Mouse (Mus musculus): ENCODE data around the gene Npl. TPM values are rescaled to one million over a fixed set of nuclear protein-coding genes. Genes with fewer than 3 reads are reported as not detected.
A peak's percentile ranks its signal among the peaks of the same experiment; 100 is the strongest.

Npl gene
- total RNA-seq (2021), result 1 to 10 TPM; 3.8 to 6.1 TPM

DNA sequence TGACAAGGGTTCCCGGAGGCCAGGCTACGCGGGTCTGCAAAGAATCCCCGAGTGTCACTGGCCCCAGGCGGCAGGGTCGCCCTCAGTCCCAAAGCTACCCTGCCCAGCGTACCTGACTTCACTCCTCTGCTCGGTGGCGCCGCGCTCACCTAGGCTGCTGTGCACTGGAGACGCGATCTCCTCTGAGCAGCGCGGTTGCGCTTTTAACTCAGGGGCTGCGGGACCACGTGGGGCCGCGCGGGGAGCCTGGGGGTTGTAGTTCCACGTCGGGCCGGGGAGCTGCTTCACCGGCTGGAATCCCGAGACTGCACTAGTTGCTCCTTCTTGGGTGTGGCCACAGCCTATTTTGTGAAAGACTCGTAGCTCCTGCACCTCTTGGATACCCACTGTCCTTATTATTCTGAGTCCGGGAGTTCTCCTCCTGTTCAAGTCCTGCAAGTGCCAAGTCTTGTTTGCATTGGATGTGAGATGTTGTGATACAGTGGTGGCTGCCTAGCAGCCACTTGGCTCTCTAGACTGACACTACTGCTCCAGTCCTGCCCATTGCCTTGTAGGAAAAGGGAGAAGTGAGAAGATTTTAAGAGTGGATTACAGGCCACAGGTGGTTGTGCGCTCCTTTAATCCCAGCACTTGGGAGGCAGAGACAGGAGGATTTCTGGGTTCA, at the start of gene Npl:
Gene Npl (minus strand): TSS at position 510 of the 664 bp plus-strand sequence.
- peak; percentile 75 to 80 for DNase-seq (ENCODE audit: low spot score in 2 of 2)

DNA sequence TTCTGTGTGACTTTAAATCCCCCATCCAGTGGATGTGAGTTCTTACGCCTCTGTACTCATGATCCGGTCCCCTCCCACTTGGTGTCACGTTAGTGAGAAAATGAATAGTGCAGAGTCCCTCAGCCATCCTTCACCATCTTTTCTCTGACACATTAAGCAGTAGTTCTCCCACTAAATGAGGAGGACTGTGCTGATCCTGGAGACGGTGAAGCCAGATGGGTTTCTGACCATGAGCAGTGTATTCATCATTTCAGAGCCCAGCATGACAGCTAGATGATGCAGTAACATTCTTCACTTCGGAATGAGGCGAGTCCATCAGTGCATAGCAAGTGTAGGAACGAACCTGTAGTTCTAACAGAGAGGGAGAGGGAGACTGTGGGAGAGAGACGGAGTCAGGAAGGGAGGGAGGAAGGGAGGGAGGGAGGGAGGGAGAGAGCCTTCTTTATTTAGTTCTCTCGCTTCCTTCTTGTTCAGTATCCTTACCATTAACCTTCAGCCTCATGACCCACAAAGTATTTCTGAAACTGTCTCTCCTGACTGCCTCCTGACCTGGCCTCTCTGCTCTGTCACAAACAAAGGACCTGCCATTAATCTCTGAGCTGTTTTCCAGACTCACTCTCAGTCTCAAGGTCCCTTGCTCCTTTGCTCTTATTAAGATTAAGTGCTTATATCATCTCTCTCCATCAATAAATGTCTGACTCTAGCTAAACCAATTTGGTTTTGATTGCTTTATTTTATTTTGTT, 49.6 kb upstream of the Npl start:
- intact Hi-C loops (cut with DNase I), result no loop called here
- DNase-seq (ENCODE audit: low spot score in 2 of 2), result no peak

More for the DNA sequence above, at the start of gene Npl:
- intact Hi-C loops (cut with DNase I), result no loop called here

DNA sequence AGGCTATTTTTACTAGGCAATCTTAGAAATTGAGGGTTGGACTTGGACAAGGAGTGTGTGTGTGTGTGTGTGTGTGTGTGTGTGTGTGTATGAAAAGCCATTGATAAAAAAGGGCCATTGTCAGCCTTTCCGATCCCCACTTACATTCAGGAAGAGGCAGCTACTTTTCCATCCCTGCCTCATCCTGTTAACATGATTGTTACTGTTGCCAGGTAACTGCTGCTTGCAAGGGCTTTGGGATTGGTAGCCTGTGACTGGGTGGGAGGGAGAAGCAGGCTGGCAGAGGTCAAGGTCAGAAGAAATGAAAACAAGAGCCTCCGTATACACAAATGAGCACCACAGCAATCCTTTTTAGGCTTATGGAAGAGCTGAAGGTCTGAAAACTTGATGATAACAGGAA, 48.9 kb upstream of the Npl start:
- intact Hi-C loops (cut with DNase I), result no loop called here
- DNase-seq (ENCODE audit: low spot score in 2 of 2), result no peak

DNA sequence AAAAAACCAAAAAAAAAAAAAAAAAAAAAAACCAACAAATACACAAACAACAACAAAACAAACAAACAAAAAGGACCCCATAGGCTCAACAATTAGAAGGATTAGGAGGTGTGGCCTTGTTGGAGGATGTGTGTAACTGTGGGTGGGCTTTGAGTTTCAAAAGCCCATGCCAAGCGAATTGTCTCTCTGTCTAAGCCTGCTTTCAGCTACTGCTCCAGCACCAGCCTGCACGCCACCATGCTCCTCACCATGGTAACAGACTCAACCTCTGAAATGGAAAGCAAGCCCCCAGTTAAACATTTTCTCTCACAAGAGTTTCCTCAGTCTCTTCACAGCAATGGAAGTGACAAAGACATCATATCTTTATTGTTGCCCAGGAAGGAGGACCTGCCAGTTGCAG, 43.8 kb upstream of the Npl start:
- intact Hi-C loops (cut with DNase I), result no loop called here

DNA sequence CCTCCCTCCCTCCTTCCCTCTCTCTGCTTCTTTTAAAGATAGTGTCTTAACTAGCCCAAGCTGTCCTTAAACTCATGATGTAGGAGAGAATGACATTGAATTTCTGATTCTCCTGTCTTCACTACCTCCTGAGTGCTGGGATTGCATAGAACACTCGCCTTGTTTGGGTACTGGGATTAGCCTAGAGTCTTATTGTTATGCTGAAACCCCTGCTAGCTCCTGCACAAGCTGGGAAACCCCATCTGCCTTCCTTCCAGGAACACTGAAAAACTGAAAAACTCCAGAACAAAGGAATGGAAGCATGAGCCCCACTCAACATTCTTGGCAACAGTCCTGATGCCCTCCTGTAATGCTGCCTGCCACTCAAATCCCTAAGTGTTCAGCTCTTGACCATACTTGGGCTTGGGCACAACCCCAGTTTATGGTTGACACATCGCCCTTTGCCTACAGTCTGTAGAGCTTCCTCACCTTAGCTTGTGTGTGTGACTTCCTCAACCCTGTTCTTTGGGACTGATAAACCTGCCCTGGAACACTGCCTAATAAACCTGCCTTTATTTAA, 40.4 kb upstream of the Npl start:
- DNase-seq (ENCODE audit: low spot score in 2 of 2), result no peak
- intact Hi-C loops (cut with DNase I), result no loop called here

More for the DNA sequence above, 43.8 kb upstream of the Npl start:
- no peak for DNase-seq (ENCODE audit: low spot score in 2 of 2)

DNA sequence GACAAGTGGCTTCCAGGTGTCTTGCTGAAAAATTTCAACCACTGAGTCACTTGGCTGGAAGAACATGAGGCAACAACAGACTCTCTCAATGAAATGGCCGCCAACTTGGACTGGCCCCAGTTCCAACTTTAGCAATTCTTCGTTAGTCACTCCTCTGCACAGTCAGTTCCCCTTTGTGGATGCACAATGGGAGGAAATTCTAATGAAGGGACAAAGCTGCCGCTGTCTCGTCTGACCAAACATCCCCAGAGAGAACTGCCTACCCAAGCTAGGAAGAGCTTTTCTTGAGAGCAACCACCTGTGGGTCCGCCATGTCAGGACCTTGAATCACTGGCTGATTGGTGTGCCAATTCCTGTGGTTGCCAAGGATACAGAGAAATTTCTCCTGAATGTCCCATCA, 38.1 kb upstream of the Npl start:
- intact Hi-C loops (cut with DNase I), result no loop called here
- DNase-seq (ENCODE audit: low spot score in 2 of 2), result peak; percentile 24 to 43

DNA sequence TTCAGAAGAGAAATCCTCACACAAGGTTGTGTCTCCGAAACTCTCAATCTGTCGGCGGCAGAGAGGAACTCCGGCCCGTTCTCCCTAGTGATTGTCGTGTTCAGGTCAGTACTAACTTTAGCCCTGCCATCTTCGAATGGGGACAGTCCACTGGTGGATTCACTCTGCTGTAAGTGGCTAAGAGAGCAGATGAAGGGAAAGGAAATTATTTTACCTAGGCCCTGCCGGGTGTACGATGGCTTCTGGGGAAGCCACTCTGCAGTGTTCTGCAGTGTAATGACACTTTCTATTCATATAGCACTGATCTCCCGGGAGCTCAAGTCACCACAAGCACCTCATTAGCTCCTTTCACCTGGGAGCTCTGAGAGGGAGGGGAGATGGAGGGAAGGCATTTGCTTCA, 37.0 kb upstream of the Npl start:
- DNase-seq (ENCODE audit: low spot score in 2 of 2), result no peak
- intact Hi-C loops (cut with DNase I), result no loop called here

DNA sequence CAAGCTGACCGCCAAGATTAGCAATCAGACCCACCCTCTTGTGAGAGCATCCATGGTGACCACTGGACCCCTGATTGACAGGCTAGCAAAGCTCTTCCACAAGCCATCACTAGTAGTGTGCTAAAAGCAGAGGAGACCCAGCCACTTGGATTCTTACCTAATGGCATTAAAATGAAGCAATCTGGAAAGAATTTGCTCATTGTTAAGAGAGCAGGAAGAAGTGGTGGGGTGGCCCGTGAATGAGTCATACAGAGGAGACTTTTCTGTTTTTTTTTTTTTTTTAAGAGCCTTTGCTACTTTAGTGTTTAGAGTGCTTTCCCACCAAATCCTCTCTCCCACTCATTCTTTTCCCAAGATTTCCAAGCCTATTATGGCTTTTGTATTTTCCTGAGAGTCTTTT, 35.9 kb upstream of the Npl start:
- DNase-seq (ENCODE audit: low spot score in 2 of 2), result no peak
- intact Hi-C loops (cut with DNase I), result no loop called here

DNA sequence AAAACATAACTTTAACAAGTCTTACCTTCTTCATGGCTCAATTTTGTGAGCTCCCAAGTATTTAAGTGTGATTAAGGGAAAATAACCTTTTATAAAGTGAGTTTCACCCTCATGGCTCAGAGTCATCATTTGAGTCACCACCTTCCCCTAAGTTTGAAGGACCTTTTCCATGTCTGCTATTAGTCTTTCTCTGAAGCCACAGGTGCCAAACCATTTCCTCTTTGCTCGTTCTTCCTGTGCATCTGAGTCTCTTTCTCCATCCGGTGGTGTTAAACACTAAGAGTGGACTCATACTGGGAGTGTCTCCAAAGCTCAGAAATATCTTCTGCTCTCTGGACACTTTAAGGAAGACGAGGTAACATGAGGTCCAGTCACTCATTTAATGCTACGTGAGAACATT, 33.3 kb upstream of the Npl start:
- no peak for DNase-seq (ENCODE audit: low spot score in 2 of 2)
- intact Hi-C loops (cut with DNase I), result no loop called here

DNA sequence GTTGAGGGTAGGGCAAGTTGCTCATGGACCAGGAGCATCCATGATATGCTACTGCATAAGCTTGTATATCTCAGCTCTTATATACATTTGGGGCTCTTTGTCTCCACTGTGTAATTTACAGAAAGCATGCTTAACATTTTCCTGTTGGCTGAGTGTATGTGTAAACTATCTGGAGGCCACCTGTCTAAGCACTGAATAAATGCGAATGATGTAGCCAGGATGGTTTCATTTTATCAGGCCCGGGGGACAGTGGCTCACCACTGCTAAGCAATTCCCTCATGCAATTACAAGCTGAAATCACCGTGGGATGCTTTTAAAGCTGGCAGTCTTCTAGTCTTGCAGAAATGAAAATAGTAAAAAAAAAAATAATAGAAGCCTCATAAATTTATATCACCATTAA, 24.9 kb upstream of the Npl start:
- intact Hi-C loops (cut with DNase I), result no loop called here
- DNase-seq (ENCODE audit: low spot score in 2 of 2), result no peak

DNA sequence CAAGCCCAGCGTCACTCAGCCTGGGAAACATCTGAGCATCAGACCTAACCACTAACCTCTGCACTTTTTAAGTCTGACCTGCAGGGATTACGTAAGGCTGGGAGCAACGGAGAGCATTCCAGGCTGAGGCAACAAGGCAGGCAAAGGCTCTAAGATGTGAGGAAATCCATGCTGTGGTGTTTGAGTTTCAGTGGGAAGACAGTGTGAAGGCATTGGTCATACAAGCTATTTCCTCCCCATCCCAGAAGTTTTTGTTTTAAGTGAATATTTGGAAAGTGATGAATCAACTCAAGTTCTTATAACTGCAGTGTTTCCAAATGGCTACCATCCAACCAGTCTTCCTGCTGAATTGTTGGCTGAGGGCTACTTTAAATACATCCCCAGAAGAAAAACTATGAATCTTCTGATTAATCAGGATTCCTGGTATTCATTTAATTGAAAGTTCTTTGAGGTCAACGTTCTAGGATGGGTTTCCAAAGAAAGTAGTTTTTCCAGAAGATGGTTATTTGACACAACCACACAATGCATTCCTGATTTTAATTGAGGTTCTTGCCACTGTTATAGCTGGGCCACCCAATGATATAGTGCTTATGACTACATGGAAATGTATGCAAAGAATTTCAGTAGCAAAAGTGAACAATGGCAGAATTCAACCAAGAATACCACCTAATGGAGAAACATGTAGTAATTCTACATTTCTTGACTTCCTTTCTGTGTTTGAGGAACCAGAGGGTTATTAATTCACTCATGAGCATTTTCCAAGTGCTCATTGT, 22.6 kb upstream of the Npl start:
- intact Hi-C loops (cut with DNase I), result no loop called here
- no peak for DNase-seq (ENCODE audit: low spot score in 2 of 2)

DNA sequence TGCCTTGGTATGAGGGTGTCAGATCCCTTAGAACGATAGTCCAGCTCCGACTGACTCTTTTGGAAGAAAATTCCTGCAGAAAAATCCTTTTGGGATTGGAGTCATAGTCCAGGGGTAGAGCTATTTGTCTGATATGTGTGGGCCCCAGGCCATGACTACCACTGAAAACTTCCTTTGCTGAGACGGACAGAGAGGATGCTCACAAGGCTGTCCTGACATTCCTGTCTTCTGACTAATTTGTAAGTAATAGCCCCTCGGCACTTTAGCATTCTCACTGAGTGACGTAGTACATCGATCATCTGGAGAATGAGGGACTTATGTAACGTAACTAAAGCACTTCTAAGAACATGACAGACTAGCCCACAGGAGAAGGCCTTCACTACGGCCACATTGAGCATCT, 15.9 kb upstream of the Npl start:
- intact Hi-C loops (cut with DNase I), result no loop called here
- no peak for DNase-seq (ENCODE audit: low spot score in 2 of 2)

DNA sequence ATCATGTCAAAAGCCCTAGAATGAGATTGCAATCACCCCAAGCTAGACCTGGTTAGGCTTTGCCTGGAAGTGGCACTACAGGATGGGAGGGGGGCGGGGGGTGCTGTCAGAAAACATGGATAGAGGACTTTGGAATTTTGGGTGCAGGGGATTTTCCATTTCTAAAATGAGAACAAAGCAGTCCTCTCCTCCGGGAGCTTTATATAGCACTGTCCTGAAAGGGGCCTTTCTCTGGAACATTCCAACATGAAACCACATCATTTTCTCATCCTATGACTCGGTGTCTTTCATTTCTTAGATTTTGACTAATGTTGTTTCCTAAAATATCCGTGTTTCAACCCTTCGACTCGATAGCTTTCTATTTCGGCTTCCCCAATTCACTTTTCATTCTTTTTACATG, 14.9 kb upstream of the Npl start:
- DNase-seq (ENCODE audit: low spot score in 2 of 2), result no peak
- intact Hi-C loops (cut with DNase I), result no loop called here

DNA sequence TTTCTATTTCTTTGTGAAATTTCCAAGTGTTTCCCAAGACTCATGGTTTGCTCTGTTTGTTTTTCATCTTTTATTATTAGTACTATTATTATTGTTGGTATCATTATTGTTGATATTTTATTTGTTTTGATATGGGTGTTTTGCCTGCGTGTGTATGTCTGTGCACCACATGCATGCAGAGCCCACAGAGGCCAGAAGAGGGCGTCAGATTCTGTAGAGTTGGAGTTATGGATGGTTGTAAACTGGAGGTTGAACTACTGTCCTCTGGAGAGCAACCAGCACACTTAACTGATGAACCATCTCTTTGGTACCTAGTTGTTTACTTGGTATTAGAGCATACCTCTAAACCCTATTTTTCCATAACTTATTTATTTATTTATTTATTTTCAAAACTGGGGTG, 13.8 kb upstream of the Npl start:
- no peak for DNase-seq (ENCODE audit: low spot score in 2 of 2)
- intact Hi-C loops (cut with DNase I), result no loop called here

DNA sequence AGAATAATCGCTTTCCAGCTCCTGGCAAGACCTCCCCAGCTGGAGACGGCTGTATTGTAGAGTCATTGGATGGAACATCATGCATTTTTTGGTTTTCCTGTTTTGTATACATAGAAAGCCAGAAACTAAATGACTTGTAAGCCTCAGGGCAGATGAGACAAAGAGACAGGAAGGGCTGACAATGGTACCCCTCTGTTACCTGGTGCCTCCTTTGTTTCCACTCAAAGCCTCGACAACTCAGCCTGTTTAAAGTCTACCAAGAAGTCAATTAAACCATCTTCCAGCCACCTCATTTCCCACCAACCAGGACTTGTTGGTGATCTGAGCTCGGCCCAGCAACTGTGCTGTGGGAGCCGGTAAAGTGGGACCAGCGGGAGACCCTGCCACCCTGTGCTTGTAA, 11.0 kb upstream of the Npl start:
- DNase-seq (ENCODE audit: low spot score in 2 of 2), result no peak
- intact Hi-C loops (cut with DNase I), result no loop called here

DNA sequence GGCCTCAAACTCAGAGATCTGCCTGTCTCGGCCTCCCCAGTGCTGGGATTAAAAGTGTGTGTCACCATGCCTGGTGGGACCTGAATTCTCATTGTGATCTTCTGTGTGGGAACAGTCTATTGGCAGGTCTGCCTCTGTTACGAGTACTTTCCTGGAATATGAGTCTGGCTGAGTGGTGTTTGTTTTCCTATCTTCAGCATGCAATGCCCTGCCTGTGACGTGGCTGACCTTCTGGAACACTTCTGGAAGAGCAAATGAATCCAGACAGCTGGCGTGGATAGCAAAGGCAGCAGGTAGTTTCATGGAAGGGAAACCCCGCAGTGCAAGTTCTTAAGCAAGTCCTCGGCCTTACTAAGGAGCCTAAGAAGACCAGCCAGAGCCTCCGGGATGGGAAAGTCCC, 9.9 kb upstream of the Npl start:
- DNase-seq (ENCODE audit: low spot score in 2 of 2), result no peak
- intact Hi-C loops (cut with DNase I), result loop anchor here (1.0 to 5.0 kb wide), 3 partner anchors 108 to 623 kb away; no protein-coding TSS in a partner anchor

DNA sequence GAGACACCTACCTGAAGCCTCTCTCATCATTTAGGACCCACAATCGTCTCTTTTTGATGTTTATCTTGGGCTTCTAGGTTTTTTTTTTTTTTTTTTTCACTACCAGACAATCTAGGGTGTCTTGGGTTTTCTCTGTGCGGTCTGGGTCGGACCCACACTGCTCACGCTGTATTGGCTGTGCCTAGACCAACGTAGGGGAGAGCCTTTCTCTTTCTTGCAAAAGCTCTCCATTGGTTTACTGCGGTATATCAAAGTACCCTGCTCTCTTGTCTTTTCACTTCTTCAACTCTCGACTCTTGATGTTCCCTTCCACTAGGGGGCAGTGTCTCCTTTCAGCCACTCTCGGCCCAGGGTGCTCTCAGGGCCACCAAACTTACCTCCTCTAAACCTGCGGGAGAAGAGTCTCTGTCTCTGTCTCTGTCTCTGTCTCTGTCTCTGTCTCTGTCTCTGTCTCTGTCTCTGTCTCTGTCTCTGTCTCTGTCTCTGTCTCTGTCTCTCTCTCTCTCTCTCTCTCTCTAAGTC, 9.3 kb upstream of the Npl start:
- DNase-seq (ENCODE audit: low spot score in 2 of 2), result peak; percentile 63 to 66
- intact Hi-C loops (cut with DNase I), result loop anchor here (1.0 to 5.0 kb wide), 3 partner anchors 108 to 623 kb away; no protein-coding TSS in a partner anchor

DNA sequence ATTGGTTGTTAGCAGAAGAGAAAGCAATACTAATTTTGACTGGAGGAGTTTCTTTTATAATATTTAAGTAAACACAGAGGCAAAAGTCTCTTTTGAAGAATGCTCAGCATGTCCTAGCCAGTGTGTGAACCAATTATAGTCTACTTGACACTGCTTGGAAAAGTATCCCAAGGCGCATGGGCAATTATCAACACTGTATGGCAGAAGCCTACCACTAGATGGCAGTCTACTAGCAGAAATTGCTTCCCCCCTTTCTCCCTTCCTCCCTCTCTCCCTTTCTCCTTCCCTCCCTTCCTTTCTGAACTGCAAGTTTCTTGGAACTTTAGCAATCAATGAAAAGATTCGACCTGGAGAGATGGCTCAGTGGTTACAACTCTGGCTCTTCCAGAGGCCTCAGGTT, 7.1 kb upstream of the Npl start:
- DNase-seq (ENCODE audit: low spot score in 2 of 2), result peak in 1 of 2 experiments; percentile 22
- intact Hi-C loops (cut with DNase I), result loop anchor here (1.0 to 5.0 kb wide), 3 partner anchors 110 to 625 kb away; no protein-coding TSS in a partner anchor

DNA sequence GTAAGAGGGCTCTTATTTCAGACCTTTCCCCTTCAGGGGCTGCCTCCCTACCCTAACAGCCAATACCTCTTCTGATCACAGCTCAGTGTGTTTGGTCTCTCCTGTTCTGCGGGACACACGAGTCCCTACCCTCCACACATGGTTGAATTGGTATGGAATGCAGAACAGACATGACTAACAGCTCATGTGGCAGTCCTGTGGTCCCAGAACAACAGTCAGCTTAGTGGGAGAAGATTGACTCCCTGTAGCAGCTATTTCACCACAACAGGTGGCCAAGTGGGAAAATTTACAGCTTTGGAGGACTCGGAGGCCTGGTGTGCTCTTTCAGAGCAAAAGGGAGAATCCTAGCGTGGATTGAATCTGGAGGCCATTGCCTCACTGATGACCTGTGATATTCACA, 6.4 kb upstream of the Npl start:
- intact Hi-C loops (cut with DNase I), result loop anchor here (5.0 kb wide), 2 partner anchors 111 to 626 kb away; no protein-coding TSS in a partner anchor
- DNase-seq (ENCODE audit: low spot score in 2 of 2), result no peak

DNA sequence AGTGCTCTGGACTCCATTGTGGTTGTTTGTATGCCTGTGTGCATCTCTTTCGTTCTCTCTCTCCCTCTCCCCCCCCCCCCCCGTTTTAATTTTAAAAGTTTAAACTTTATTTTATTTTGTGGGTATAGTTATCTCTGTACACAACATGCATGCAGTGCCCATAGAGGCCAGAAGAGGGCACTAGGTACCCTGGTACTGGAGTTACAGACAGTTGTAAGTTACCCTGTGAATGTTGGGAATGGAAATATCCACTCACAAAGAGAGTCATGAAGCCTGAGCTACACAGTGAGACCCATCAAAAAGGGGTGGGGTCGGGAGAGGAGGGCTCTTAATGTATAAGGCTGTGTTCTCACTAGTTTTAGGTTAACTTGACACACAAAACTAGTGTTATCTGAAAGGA, 969 bp upstream of the Npl start:
- peak in 1 of 2 experiments; percentile 22 for DNase-seq (ENCODE audit: low spot score in 2 of 2)
- intact Hi-C loops (cut with DNase I), result no loop called here
